Mouse (Mus musculus) heart, embryonic 13.5 days (tissue): Measurements from ENCODE around the gene Ift122. TPM values are rescaled to one million over a fixed set of nuclear protein-coding genes. Genes with fewer than 3 reads are reported as not detected.

Experiments used
- ATAC-seq: fragments of 200-750 bp; cut with Nextera tagmentation; 2 replicates; pipeline ENCODE4 v1.8.0; 2017; ENCODE audit warnings: moderate TSS enrichment; ENCODE audit not compliant: insufficient number of reproducible peaks, low FRiP score, low TSS enrichment; ENCODE audit errors: extremely low read depth
- H3K27ac ChIP-seq: fragments of 300-500 bp; sonication (generic); replicated peaks from 2 replicates; pipeline ENCODE4 v1.5.1; 2015; ENCODE audit warnings: moderate library complexity, mild to moderate bottlenecking, inconsistent platforms
- H3K27me3 ChIP-seq: fragments of 300-500 bp; sonication (generic); replicated peaks from 2 replicates; pipeline ENCODE4 v1.6.1; 2015; ENCODE audit warnings: mild to moderate bottlenecking, inconsistent platforms
- H3K36me3 ChIP-seq: fragments of 300-500 bp; sonication (generic); 2 replicates; pipeline ENCODE4 v1.6.1; 2015; ENCODE audit warnings: mild to moderate bottlenecking, inconsistent platforms
- H3K4me1 ChIP-seq: fragments of 300-500 bp; sonication (generic); 2 replicates; pipeline ENCODE4 v1.6.1; 2015; ENCODE audit warnings: inconsistent platforms
- H3K4me2 ChIP-seq: fragments of 300-500 bp; sonication (generic); 2 replicates; pipeline ENCODE4 v1.6.1; 2015; ENCODE audit warnings: inconsistent platforms, mild to moderate bottlenecking, moderate library complexity
- H3K4me3 ChIP-seq: fragments of 300-500 bp; sonication (generic); 2 replicates; pipeline ENCODE4 v1.5.1; 2015; ENCODE audit warnings: moderate library complexity, mild to moderate bottlenecking, inconsistent platforms
- H3K9ac ChIP-seq: fragments of 300-500 bp; sonication (generic); 2 replicates; pipeline ENCODE4 v1.6.1; 2015; ENCODE audit warnings: inconsistent platforms, mild to moderate bottlenecking, moderate library complexity
- H3K9me3 ChIP-seq: fragments of 300-500 bp; sonication (generic); 2 replicates; pipeline ENCODE4 v1.6.1; 2016; ENCODE audit warnings: inconsistent platforms
- WGBS: fragments of 180-500 bp; shearing (Covaris S2); methylation state at CpG from one replicate; pipeline ENCODE4 v1.1.7; 2015; ENCODE audit warnings: mixed read lengths; 5-methylcytosine and 5-hydroxymethylcytosine counted together
- polyA plus RNA-seq: library from polyadenylated mRNA; unstranded; fragments of >200 nt; fragmentation: Nextera tagmentation; extraction: Ambion mirVana; gene quantifications from 2 replicates; pipeline ENCODE4 v1.2.1, GENCODE M21; 2015

Gene Ift122
- polyA plus RNA-seq, 1 experiment from 2014 or later = 21.2 TPM

- Histone ChIP-seq H3K9ac (no peak overlapping the region), H3K27ac (no peak overlapping the region; the same call in 1 of the 2 replicates), H3K4me3 (no peak overlapping the region), H3K4me1 (peaks cover 20% of the 10 kb centered on the region), H3K9me3 (no peaks in the 10 kb centered on the region), H3K4me2 (no peak overlapping the region), H3K27me3 (no peaks in the 10 kb centered on the region), H3K36me3 (peaks cover 41% of the 10 kb centered on the region)
- WGBS = 50% methylated on average over 4 of the region's 4 CpGs
- ATAC-seq = no peak
Measured at GRCm38 (mm10) chr6:115897117-115897516, 43.8 kb downstream of the Ift122 start.

- Histone ChIP-seq H3K9ac (no peak overlapping the region), H3K27me3 (no peaks in the 10 kb centered on the region), H3K27ac (no peak overlapping the region), H3K36me3 (peaks cover 38% of the 10 kb centered on the region), H3K4me3 (no peak overlapping the region), H3K4me1 (peaks cover 18% of the 10 kb centered on the region), H3K9me3 (no peaks in the 10 kb centered on the region), H3K4me2 (no peak overlapping the region)
- WGBS = 66% methylated on average over 7 of the region's 7 CpGs
- ATAC-seq = no peak
Measured at GRCm38 (mm10) chr6:115897926-115898520, 44.8 kb downstream of the Ift122 start.

GRCm38 (mm10) chr6:115901062-115901461, 47.8 kb downstream of the Ift122 start:
- Histone ChIP-seq H3K27me3 (no peaks in the 10 kb centered on the region), H3K4me1 (peaks cover 32% of the 10 kb centered on the region), H3K9ac (0 out of 2 replicates have a peak overlapping the region, but pooled peaks have one; percentile 19), H3K36me3 (peaks cover 35% of the 10 kb centered on the region), H3K27ac (peak overlapping the region; percentile 72), H3K4me3 (no peak overlapping the region), H3K4me2 (no peak overlapping the region), H3K9me3 (no peaks in the 10 kb centered on the region)
- ATAC-seq = 0 out of 2 replicates have a peak, but pooled peaks have one; percentile 42
- WGBS = 9% methylated on average over 3 of the region's 3 CpGs

GRCm38 (mm10) chr6:115901489-115901931, 48.2 kb downstream of the Ift122 start:
- Histone ChIP-seq H3K9ac (peak overlapping the region; percentile 19; the same call in 1 of the 2 replicates), H3K27ac (peak overlapping the region; percentile 72), H3K36me3 (peaks cover 35% of the 10 kb centered on the region), H3K4me2 (no peak overlapping the region), H3K9me3 (no peaks in the 10 kb centered on the region), H3K27me3 (no peaks in the 10 kb centered on the region), H3K4me3 (no peak overlapping the region), H3K4me1 (peaks cover 32% of the 10 kb centered on the region)
- 72% methylated on average over 8 of the region's 8 CpGs for WGBS
- ATAC-seq = 0 out of 2 replicates have a peak, but pooled peaks have one; percentile 8

GRCm38 (mm10) chr6:115902545-115902944, 49.3 kb downstream of the Ift122 start:
- no peak overlapping the region for H3K9ac ChIP-seq
- ATAC-seq = no peak
- H3K27ac ChIP-seq = no peak overlapping the region
- H3K4me1 ChIP-seq = peaks cover 25% of the 10 kb centered on the region
- WGBS = 75% methylated on average over 3 of the region's 3 CpGs
- H3K4me3 ChIP-seq = no peak overlapping the region
- H3K4me2 ChIP-seq = no peak overlapping the region
- H3K9me3 ChIP-seq = no peaks in the 10 kb centered on the region
- H3K27me3 ChIP-seq = no peaks in the 10 kb centered on the region
- H3K36me3 ChIP-seq = peaks cover 39% of the 10 kb centered on the region

- Histone ChIP-seq H3K27ac (peak overlapping the region; percentile 68), H3K9ac (no peak overlapping the region), H3K27me3 (no peaks in the 10 kb centered on the region), H3K4me3 (no peak overlapping the region), H3K36me3 (peaks cover 33% of the 10 kb centered on the region), H3K4me2 (no peak overlapping the region), H3K9me3 (no peaks in the 10 kb centered on the region), H3K4me1 (peaks cover 52% of the 10 kb centered on the region)
- 67% methylated on average over 6 of the region's 6 CpGs for WGBS
- no peak for ATAC-seq
Measured at GRCm38 (mm10) chr6:115905568-115905967, 52.3 kb downstream of the Ift122 start.

- H3K27ac ChIP-seq = 0 out of 2 replicates have a peak overlapping the region, but pooled peaks have one; percentile 1
- WGBS = 88% methylated on average over 1 of the region's 1 CpGs
- no peak overlapping the region for H3K9ac ChIP-seq
- H3K4me2 ChIP-seq = no peak overlapping the region
- no peaks in the 10 kb centered on the region for H3K27me3 ChIP-seq
- no peak for ATAC-seq
- H3K4me3 ChIP-seq = no peak overlapping the region
- H3K36me3 ChIP-seq = peaks cover 33% of the 10 kb centered on the region
- peaks cover 57% of the 10 kb centered on the region for H3K4me1 ChIP-seq
- no peaks in the 10 kb centered on the region for H3K9me3 ChIP-seq
Measured at GRCm38 (mm10) chr6:115906455-115906854, 53.2 kb downstream of the Ift122 start.

GRCm38 (mm10) chr6:115906871-115907270, 53.6 kb downstream of the Ift122 start:
- no peak for ATAC-seq
- Histone ChIP-seq H3K4me3 (no peak overlapping the region), H3K9me3 (no peaks in the 10 kb centered on the region), H3K4me2 (no peak overlapping the region), H3K27me3 (no peaks in the 10 kb centered on the region), H3K9ac (no peak overlapping the region), H3K27ac (no peak overlapping the region), H3K4me1 (peaks cover 57% of the 10 kb centered on the region), H3K36me3 (peaks cover 33% of the 10 kb centered on the region)
- 74% methylated on average over 2 of the region's 2 CpGs for WGBS

GRCm38 (mm10) chr6:115908421-115908982, 55.2 kb downstream of the Ift122 start:
- WGBS = 23% methylated on average over 6 of the region's 6 CpGs
- no peaks in the 10 kb centered on the region for H3K27me3 ChIP-seq
- H3K4me3 ChIP-seq = no peak overlapping the region
- no peak overlapping the region for H3K4me2 ChIP-seq
- peaks cover 67% of the 10 kb centered on the region for H3K4me1 ChIP-seq
- ATAC-seq = no peak
- no peaks in the 10 kb centered on the region for H3K9me3 ChIP-seq
- peak overlapping the region; percentile 64 for H3K27ac ChIP-seq
- H3K36me3 ChIP-seq = peaks cover 27% of the 10 kb centered on the region
- no peak overlapping the region for H3K9ac ChIP-seq

- no peak for ATAC-seq
- H3K4me2 ChIP-seq = no peak overlapping the region
- H3K9me3 ChIP-seq = no peaks in the 10 kb centered on the region
- H3K27me3 ChIP-seq = no peaks in the 10 kb centered on the region
- no peak overlapping the region for H3K4me3 ChIP-seq
- H3K9ac ChIP-seq = peak overlapping the region; percentile 56
- H3K36me3 ChIP-seq = peaks cover 22% of the 10 kb centered on the region
- H3K27ac ChIP-seq = peak overlapping the region; percentile 64
- WGBS = 57% methylated on average over 3 of the region's 3 CpGs
- H3K4me1 ChIP-seq = peaks cover 70% of the 10 kb centered on the region
Measured at GRCm38 (mm10) chr6:115909052-115909451, 55.8 kb downstream of the Ift122 start.

- peak overlapping the region; percentile 64 for H3K27ac ChIP-seq
- peaks cover 73% of the 10 kb centered on the region for H3K4me1 ChIP-seq
- H3K9ac ChIP-seq = no peak overlapping the region
- 52% methylated on average over 8 of the region's 8 CpGs for WGBS
- H3K4me3 ChIP-seq = no peak overlapping the region
- no peaks in the 10 kb centered on the region for H3K9me3 ChIP-seq
- peak overlapping the region; percentile 12; the same call in 1 of the 2 replicates for H3K4me2 ChIP-seq
- peaks cover 22% of the 10 kb centered on the region for H3K36me3 ChIP-seq
- peak; percentile 32; the same call in 1 of the 2 replicates for ATAC-seq
- no peaks in the 10 kb centered on the region for H3K27me3 ChIP-seq
Measured at GRCm38 (mm10) chr6:115909940-115910339, 56.7 kb downstream of the Ift122 start.
